Mouse (Mus musculus): ENCODE measurements at regions not wholly inside any gene's neighbourhood (a gene's known extent, or its start where the extent isn't known, plus 50 kb on each side); places are given as distances from the start of the nearest gene placed in this dataset.
A peak's percentile ranks its signal among the peaks of the same experiment; 100 is the strongest.

DNA sequence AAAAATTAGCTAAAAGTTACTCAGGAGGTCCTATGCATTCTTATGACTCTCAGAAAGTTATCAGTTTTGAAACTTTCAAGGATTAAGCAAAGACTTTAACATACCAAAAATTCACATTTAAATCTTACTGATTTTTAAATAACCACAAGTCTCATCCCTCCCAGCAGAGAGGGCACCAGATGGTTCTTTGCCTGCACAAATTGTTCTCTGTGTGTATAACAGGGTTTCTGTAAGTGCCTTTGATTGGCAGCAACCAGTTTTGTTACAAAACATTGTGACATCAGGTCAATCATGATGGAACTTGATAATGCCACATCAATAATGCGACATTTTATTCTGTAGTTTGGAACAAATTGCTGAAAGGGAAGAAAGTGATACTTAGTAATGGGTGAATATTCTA, 72.4 kb upstream of the Mei4 start:
- peak; percentile 2 for DNase-seq (ENCODE audit: low spot score)

Measured in layer of hippocampus, adult 9-10 months (tissue).